Mouse (Mus musculus): ENCODE results near the gene Bri3.
A peak's percentile ranks its signal among the peaks of the same experiment; 100 is the strongest.
"Not testable (repeated sequence)": the region's sequence is repeated elsewhere in the genome, so short reads cannot be mapped to it uniquely, and the experiment has no call there.

Gene Bri3

DNA sequence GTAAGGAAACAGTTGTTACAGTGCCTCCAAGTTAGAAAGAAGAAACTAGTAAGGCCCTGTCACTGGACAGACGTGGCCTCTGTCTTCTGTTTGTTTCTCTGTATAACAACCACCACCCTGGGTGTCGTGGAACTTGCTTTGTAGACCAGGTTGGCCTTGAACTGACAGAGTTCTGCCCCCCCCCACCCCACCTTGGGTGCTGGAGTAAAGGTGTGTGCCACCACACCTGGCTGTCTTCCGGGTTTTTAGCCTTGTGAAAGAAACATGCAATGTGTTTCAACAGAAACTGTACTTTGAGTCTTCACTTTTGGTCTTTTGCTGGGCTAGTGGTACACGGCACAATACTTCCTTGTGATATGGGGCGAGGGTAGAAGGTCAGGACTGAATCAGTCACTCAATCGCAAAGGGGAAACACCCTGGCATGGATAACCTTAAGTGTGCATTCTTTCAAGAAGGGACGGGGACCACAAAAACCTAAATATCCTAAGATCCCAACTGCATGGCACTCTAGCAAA, 51.9 kb downstream of the Bri3 start:
- no peak for DNase-seq

GRCm38 (mm10) chr5:144303071-144303470, 58.8 kb downstream of the Bri3 start:
- no peak for DNase-seq

DNA sequence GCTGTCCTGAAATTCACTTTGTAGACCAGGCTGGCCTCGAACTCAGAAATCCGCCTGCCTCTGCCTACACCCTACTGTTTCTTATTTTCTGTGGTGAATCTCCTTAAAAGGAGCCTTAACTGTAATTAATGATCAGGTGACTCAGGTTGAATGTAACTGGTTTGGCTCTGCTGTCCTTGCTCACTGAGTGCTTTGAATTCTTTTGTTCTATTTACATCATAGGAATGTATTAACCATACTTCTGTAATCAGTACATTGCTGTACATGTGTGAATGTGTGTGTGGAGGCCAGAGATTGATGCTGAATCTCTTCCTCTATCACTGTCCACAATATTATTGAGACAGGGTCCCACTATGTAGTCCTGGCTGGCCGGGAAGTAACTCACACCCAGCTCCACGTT, 64.7 kb downstream of the Bri3 start:
- no peak for DNase-seq

DNA sequence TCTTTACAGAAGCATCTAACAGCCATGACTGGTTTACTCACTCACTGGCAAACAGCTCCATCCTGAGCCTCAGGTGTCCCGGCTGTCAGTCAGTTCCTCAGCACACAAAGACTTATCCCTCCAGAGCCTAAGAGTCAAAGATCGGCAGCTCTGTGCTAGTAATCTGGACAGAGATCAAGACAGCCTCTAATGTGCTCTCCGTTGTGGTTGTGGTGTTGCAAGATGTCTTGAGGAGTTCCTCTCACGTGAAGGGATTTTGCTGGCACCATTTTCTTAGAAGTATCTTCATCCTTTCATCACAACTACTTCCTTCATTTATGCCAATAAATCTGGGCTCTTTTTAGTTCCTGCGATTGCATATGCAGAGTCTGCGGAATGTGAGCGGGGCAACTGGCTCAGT, 67.9 kb downstream of the Bri3 start:
- DNase-seq, result no peak

DNA sequence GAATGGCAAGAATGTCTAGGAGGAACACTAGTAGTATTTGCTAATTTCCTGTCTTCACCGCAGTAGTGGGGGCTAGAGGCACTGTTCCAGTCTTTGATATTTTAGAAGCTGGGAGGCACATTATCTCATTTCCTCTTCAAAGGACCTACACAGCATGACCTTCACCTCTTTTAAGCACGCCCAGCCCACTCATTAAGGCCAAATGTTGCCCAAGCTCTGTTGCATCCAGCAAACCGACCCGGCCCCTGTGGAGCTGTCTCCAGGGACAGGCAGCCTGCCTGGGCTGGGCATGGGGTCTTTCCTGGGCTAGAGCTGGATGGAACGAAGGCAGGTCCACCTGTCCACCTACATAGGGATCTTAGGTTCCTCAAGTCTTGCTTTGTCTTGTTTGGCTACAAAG, 69.1 kb downstream of the Bri3 start:
- DNase-seq, result no peak

DNA sequence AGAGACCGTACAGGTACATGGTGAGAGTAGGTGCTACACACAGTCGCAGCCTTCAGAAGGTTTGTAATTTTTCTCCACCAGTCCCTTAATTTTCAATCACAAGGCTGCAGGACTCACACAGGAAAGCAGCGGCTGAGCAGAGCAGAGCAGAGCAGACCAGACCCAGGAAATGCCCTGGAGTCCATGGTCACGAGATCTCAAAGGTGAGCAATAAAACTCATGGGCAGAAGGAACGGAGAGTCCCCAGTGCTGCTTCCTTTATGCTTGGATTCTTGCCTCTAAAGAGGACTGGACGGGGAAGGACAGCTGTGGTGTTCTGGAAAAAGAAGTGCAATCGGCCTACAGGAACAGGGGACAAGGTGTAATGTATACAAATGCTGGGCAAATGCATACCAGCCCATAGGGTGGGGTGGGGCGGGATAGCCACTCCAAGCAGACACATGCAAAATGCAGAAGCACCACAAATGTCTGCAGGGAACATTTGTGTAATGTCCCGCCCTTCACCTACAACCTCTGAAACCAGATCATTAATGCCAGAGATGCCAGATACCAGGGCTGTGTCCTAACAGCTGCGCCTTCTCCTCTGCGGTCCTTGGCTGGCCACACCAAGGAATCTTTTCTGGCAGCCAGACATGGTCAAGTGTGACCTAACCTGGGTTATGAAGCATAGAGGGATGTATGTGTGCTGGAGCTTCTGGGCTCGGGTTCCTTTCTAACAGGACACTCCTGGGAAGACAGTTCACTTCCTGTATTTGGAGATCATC, 70.7 kb downstream of the Bri3 start:
- DNase-seq, result no peak

- DNase-seq, result no peak
Measured at GRCm38 (mm10) chr5:144316442-144316841, 72.2 kb downstream of the Bri3 start.

DNA sequence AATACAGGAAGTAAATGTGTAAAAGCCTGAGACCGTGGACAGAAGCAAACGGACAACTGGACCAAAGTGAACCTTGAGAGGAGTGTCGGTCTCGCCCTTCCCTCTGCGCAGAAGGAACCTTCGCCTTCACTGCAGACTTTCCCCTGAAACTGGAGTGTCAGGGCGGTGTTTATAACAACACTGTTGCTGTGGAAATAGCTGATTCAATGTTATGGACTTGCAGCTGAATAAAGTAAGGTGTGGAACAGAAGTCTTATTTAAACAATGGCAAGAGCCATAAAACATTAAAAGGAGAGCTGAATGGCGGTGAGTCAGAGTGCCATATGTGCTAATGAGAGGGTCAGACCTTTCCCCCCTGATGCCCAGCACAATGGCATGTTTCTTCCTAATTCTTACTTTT, 73.2 kb downstream of the Bri3 start:
- no peak for DNase-seq

DNA sequence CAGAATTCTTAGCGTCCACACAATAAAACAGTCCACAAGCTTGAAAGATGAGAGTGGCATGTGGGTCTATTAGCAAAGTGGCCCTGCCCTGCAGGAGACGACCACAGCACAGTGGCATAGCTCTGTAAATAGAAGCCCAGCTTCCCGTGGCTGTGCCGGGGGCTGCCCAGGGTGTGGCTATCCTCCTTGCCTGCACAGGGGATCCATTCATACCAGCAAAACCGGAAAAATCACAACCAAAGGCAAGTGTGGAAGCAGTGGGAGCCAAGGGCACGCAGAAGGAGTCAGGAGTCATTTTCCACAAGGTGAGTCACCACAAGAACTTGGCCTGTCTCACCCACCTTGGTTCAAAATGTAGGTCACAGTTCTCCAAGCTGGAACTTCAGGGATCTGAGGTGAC, 74.0 kb downstream of the Bri3 start:
- DNase-seq, result no peak

DNA sequence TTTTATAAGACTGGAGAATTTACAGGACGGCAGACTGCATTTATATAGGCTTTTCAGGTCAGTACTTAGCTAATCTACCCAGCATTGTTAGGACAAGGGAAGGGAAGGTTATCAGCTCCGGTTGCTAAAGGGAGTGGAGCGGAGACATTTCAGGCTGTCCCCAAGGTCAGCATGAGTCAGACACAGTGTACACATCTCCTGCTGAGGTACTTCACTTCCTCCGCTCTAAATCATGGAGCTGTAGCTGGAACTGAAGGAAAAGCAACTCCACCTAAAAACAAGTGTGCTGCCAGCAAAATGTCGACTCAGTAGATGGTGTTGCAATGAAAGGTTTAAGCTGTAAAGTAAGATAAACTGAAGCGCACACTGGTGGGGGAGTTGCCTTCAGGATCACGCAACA, 77.4 kb downstream of the Bri3 start:
- DNase-seq, result no peak

DNA sequence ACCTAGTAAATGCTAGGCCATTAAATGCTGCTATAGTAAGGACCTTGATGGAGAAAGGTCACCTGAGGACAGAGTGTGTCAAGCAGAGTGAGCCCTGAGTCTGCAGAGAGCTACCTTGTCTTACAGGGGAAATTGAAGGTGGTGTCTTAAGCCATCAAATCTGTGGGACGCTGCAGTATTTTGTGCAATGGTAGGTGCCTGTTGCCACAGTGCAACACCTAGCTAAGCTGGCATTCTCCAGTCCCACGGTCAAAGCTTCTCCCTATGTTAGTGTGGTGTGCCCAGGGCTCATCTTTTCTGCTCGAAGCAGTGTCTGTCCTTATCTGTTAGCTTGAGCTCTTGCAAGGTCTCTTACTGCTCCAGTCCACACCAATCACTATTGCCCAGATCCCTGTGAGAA, 78.5 kb downstream of the Bri3 start:
- DNase-seq, result no peak

DNA sequence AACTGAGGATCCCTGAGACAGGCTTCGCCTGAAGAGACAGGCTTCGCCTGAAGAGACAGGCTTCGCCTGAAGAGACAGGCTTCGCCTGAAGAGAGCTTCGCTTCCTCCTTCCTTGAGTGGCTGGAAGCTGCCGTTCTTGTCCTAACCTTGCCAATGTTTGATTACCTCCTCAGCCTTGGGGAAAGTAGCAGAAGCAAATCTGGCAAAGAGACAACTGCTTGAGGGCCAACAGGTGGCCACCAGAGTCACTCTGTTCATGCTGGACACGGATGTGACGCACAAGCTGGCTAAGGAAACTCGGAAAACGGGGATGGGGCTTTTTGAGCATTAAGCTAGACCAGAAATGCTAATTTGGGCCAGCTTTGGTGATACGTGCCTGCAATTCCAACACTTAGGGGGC, 89.8 kb downstream of the Bri3 start:
- no peak for DNase-seq

DNA sequence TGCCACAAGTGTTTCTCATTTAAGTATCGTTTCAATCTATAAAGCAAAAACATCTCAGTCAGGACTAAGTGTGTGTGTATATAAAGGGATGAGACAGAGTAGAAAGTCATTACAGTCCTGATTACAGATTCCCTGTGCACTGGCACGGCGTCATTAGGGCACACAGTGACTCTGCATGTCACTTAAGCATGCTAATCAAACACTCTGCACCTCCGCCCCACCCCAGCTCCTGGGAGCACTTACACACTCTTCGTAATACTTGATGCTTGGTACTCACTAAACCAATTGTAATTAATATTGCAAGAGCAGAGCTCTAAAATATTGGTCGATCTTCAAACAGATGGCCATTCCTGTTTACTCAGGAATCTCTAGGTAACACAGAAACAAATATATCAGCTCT, 91.1 kb downstream of the Bri3 start:
- not testable (repeated sequence) for DNase-seq

GRCm38 (mm10) chr5:144338787-144339186, 94.5 kb downstream of the Bri3 start:
- no peak for DNase-seq

DNA sequence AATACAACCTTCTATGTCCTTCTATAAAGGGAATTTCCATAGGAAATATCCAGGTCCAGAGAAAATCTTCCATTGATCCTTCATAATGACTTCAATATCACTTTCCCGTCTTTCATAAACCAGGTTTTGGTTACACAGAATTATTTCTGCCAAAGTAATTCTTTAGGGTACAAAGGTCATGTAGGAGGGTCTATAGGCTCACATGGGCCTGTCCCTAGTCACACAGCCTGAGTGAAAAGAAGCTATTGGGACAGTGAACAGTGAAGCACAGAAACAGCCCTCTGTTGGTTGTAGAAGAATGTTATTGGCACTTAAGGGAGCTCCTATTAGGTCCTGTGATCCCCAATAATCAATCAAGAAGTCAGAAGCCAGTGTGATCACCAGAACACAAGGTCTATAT, 96.8 kb downstream of the Bri3 start:
- no peak for DNase-seq

DNA sequence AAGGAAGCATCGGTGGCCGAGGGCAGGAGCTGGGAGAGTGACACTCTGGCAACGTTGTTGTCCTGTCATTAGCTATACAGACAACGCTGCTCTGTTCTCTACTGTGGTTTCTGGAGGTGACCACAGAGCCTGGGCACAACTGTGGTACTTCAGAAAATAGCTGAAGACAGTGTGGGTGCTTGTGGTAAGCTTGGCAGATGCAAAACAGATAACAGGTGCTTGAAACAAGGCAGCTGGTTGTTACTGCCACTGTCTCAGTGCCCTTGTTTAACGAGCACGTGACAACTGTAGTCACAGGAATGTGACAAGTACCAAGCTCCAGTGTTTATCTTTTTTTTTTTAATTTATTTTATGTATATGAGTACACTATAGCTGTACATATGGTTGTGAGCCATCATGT, 100.4 kb downstream of the Bri3 start:
- DNase-seq, result no peak

GRCm38 (mm10) chr5:144351185-144351584, 106.9 kb downstream of the Bri3 start:
- DNase-seq, result no peak

GRCm38 (mm10) chr5:144352250-144353047, 108.2 kb downstream of the Bri3 start:
- DNase-seq, result no peak

DNA sequence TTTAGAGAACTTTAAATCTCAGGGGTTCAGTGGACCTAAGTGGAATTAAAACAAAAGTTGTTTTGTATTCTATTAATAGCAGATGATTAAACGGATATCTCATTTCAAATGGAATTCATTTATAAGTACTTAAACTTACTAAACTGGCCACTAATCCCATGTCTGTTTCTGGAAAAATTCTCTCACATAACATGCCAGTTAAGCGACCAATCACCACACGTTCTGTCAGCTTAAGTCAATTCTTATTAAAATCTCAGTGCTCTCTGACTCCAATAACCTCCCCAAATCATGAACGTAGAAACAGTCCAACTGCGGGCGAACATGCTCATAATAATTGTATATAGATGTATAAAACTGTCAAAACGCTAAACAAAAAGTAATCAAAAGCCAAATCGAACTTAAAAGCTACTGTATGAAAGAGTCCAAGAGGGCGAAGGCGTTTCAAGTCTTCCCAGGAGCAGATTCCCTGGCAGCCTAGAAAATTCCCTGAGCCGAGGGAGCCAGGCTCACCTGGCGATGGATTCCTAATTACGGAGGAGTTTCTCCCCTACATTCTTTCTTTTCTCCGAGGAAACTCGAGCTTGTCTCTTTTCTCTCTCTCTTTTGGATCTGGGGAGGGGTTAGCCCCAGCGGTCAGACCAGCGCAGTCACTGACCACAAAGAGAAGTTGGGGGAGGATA, 112.7 kb downstream of the Bri3 start:
- DNase-seq, result no peak

GRCm38 (mm10) chr5:144357551-144357880, 113.3 kb downstream of the Bri3 start:
- no peak for DNase-seq

DNA sequence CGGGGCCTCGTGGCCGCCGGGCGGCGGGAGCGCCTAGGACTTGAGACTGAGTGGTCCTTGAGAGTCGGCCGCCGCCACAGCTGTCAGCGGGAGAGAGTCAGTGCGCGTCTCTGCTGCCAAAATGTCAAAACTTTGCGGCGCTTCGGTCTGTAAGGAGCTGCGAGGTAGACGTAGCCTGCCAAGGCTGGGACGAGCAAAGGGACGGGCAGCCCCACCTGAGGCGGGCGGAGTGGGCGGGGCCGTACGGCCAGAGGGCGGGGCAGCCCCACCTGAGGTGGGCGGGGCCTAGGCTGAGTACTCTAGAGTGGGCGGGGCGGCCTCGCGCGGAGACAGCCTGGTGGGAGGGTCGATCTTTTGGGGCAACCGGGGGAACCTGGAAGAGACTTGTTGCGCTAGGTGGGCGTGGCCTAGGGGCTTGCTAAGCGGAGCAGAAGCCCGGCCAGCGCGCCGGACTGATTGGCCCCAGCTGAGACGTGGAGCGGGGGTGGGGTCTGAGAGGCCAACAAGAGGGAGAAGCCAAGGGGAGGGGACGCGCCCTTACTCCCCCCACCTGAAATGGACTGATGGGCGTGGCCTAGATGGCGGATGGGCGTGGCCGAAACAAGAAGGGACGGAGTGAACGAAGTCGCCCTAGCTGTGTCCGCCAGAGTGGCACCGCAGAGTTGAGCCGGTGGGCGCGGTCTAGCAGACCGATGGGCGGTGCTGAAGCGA, 113.8 kb downstream of the Bri3 start, which contains the start of gene Baiap2l1:
Gene Baiap2l1 (minus strand): TSS at position 232 of the 711 bp plus-strand sequence.
- DNase-seq, result peak; percentile 44

DNA sequence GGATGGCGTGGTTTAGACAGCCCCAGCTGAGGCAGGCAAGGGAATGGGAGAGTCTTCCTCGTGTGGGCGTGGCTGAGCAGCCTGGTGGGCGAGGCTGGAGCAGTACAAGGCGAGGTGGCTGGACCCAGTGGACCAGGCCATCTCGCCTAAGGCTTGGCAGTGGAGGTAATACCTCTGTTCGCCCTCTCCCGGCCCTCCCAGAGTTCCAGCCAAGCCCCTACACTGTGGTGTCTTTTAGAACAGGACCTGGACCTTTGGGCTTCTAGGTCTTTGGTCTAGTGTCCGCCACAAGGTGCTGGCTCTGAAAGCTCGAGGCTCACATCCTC, 114.3 kb downstream of the Bri3 start:
- no peak for DNase-seq

DNA sequence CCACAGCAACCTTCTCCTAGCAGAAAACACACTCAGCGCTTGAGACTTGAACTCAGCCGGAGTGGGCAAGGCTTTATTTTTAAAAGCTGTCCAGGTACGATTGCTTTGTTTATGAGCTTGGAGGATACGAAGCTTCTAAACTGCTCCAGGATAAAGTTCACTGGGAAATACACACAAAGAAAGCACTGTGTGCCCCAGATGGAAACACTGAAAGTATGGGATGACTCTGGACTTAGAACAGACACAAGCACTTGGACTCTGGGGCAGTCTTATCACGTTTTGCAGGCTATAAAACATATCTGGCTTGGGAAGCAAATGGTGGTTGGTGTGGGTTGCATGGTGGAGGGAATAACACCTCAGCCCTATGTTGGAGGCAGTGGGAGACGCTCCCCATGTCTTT, 115.6 kb downstream of the Bri3 start:
- no peak for DNase-seq

All from cerebellum, adult 9-11 months (tissue).